Mouse (Mus musculus): ENCODE results near the gene Tldc2. TPM values are rescaled to one million over a fixed set of nuclear protein-coding genes. Genes with fewer than 3 reads are reported as not detected.

The Tldc2 gene
- polyA plus RNA-seq, 1 experiment from 2014 or later = not detected

DNA sequence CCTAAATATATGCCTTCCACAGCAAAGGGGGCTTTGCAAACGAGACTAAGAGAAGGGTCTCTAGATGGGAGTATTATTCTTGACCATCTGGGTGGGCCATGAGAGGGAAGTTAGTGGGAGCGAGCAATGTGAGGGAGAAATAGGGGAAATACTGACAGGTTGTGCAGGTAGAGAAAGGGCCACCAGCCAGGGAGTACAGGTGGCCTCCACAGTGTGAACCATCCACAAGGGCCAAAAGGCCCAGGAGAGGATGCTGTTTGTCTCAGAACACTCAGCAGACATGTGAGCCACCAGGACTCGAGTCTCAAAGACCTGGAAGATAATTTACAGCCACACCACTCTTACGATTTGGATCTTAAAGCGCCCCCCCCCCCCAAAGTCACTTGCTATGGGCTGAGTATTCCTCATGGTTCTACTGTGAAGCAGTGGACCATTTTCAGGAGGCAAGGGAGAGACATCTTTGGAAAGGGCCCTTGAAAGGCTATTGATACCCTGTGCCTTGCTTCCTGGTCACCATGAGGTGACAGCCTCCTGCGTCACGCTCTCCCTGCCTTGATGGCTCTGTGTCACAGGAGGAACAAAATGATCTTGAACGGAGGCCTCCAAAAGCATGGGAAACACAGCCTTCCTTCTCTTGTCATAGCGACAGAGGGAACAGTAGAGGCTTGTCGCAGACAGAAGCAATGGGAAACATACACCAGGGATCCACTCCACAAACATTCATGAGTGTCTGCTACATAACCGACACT is 26.1 kb upstream of the Tldc2 start:
- Histone ChIP-seq H3K36me3 (peaks cover 28% of the 10 kb centered on the region), H3K4me3 (no peak overlapping the region), H3K4me2 (no peak overlapping the region), H3K27me3 (replicated peaks) (no peaks in the 10 kb centered on the region), H3K9me3 (replicated peaks) (no peaks in the 10 kb centered on the region), H3K4me1 (replicated peaks) (peaks cover 59% of the 10 kb centered on the region), H3K9ac (no peak overlapping the region), H3K27ac (ENCODE audit: poor library complexity, severe bottlenecking) (no peak overlapping the region)
- no peak for ATAC-seq (ENCODE audit: insufficient number of reproducible peaks, low FRiP score)
- WGBS = 82% methylated on average over 11 of the region's 11 CpGs

DNA sequence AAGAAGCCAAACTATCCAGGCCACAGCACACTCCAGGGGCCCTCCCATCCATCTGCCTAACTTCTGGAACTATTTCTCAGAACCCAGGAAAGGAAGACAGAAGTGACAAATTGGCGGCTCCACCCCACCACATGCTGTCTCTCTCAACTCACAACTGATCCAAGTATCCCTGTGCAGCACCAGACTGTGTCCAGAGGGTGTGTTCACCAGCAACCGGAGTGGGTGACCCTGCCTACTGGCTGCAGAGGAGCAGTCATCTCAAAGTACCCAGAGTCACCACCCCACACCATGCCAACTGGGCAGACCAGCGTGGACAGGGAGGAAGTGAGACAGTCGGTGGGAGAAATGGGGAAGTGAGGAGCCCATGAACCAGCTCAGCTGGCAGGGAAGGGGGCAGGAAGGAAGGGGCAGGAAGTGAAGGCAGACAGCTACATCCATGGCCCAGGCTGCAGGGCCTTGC is 23.6 kb upstream of the Tldc2 start:
- Histone ChIP-seq H3K27ac (ENCODE audit: poor library complexity, severe bottlenecking) (no peak overlapping the region), H3K9ac (peak overlapping the region; percentile 44; the same call in 1 of the 2 replicates), H3K36me3 (peaks cover 17% of the 10 kb centered on the region), H3K4me1 (replicated peaks) (peaks cover 69% of the 10 kb centered on the region), H3K9me3 (replicated peaks) (no peaks in the 10 kb centered on the region), H3K27me3 (replicated peaks) (no peaks in the 10 kb centered on the region), H3K4me2 (no peak overlapping the region), H3K4me3 (no peak overlapping the region)
- no peak for ATAC-seq (ENCODE audit: insufficient number of reproducible peaks, low FRiP score)
- WGBS = 58% methylated on average over 4 of the region's 4 CpGs

DNA sequence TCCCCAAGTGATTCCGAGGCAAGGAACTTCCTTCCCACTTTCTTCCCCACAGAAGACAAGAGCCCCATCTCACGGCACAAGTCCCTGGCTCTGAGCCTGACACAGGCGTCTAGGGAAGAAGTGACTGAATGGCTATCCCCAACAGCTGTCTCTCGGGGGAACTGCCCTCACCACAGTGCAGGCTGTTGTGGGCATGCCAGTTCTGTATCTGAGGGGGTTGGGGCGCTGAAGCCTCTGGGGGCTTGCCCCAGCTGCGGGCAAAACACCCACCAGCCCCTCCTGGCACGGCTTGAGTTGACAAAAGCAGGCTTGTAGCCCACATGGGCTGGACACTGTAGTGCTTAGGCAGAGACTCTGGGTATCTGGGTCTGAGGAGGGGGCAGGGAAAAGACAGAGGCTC is 22.7 kb upstream of the Tldc2 start:
- no peak overlapping the region for H3K4me3 ChIP-seq
- no peaks in the 10 kb centered on the region for H3K9me3 ChIP-seq (replicated peaks)
- no peak for ATAC-seq (ENCODE audit: insufficient number of reproducible peaks, low FRiP score)
- H3K27me3 ChIP-seq (replicated peaks) = no peaks in the 10 kb centered on the region
- H3K4me1 ChIP-seq (replicated peaks) = peaks cover 68% of the 10 kb centered on the region
- 67% methylated on average over 7 of the region's 7 CpGs for WGBS
- peaks cover 15% of the 10 kb centered on the region for H3K36me3 ChIP-seq
- H3K9ac ChIP-seq = peak overlapping the region; percentile 23; the same call in 1 of the 2 replicates
- H3K27ac ChIP-seq (ENCODE audit: poor library complexity, severe bottlenecking) = no peak overlapping the region
- no peak overlapping the region for H3K4me2 ChIP-seq

DNA sequence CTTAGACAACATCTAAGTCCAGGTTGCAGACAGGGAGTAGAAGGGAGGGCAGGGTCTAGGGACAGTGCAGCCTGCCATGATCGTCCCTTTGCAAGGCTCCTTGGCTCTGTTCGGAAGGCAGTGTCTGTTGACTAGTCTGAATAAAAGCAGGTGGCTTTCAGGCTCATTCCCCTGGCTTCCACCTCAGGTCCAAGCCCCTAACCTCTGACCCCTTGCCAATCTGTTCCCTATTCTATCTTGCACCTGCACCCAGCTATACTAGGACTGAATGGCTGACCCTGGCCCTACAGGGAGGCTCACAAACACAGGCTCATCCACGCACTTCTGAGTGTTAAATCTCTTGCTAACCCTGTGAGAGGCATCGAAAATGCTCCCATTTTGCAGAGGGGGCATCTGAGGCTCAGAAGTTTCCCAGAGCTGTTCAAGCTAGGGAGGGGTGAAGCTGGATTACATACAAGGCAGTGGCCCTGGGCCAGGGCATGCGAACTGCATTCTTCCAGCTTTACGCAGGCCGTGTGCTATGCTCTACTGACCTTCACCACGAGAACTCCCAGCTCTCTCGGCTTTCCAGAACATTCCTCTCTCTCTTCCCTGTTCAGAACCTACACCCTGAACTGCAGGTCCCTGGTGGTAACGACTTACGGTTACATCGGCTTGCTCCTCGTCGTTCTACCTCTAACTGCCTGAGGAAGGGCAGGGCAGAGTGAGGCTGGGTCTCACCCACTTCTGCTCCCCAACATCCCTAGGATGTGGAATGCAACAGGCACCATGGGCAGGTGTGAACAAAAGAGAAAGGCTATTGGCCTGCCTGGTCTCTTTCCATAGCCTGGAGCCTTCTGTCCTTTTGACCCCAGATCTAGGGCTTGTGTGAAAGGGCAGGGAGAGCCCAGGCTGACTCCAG is 21.6 kb upstream of the Tldc2 start:
- peaks cover 4% of the 10 kb centered on the region for H3K36me3 ChIP-seq
- H3K4me3 ChIP-seq = no peak overlapping the region
- H3K9ac ChIP-seq = peak overlapping the region; percentile 23; the same call in 1 of the 2 replicates
- peak overlapping the region; percentile 14; the same call in 1 of the 2 replicates for H3K4me2 ChIP-seq
- 76% methylated on average over 14 of the region's 14 CpGs for WGBS
- no peaks in the 10 kb centered on the region for H3K9me3 ChIP-seq (replicated peaks)
- H3K27me3 ChIP-seq (replicated peaks) = no peaks in the 10 kb centered on the region
- H3K4me1 ChIP-seq (replicated peaks) = peaks cover 71% of the 10 kb centered on the region
- H3K27ac ChIP-seq (ENCODE audit: poor library complexity, severe bottlenecking) = peak overlapping the region; percentile 72
- no peak for ATAC-seq (ENCODE audit: insufficient number of reproducible peaks, low FRiP score)

DNA sequence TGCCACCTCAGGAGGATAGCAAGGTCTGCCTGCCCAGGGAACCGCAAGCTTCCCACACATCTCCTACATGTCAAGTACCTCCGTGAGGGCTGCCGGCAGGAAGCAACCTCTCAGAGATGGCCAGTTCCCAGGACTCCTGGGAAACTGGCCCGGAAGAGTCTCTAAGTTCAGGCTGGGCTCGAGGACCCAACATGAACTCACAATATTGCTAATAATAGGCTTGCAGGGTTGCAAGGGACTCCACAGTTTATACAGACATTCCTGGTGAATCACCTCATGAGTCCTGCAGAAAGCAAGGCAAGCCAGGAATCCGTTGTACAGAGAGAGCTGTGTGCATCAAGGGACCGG is 21.0 kb upstream of the Tldc2 start:
- Histone ChIP-seq H3K9me3 (replicated peaks) (no peaks in the 10 kb centered on the region), H3K36me3 (0 out of 2 replicates have a peak, but pooled peaks cover 3% of the 10 kb centered on the region), H3K4me3 (no peak overlapping the region), H3K4me1 (replicated peaks) (peaks cover 77% of the 10 kb centered on the region), H3K27me3 (replicated peaks) (no peaks in the 10 kb centered on the region), H3K27ac (ENCODE audit: poor library complexity, severe bottlenecking) (peak overlapping the region; percentile 72), H3K9ac (peak overlapping the region; percentile 2; the same call in 1 of the 2 replicates), H3K4me2 (peak overlapping the region; percentile 14; the same call in 1 of the 2 replicates)
- WGBS = 27% methylated on average over 7 of the region's 7 CpGs
- no peak for ATAC-seq (ENCODE audit: insufficient number of reproducible peaks, low FRiP score)

DNA sequence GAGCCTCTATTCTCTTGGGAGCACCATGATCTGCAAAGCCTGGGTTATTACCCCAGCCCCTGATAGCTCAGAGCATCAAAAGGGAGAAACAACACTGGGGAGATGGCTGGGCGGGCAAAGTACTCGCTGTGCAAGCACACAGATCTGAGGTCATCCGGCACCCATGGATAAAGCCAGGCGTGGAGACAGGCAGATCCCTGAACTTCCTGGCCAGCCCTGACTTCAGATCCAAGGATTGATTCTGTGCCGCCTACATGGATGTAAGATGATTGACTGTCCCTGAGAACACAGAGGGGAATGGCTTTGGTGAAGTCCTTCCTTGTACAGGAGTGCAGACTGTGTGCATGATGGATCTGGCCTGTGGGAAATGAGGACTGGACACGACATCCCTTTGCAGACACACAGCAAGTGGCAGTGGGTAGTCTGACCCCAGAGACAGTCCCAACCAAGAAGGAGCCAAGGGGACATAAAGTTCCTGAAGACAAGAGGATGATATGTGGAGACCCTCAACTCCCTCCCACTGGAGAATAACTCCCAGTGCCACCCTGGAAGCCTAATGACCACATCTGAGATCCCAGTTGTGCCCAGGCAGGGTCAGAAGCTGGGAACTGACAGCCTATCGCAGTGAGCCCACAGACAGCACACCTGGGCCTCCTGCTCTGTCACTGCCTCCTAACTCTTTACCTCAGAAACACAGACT is 20.0 kb upstream of the Tldc2 start:
- no peaks in the 10 kb centered on the region for H3K27me3 ChIP-seq (replicated peaks)
- no peaks in the 10 kb centered on the region for H3K36me3 ChIP-seq
- ATAC-seq (ENCODE audit: insufficient number of reproducible peaks, low FRiP score) = no peak
- H3K27ac ChIP-seq (ENCODE audit: poor library complexity, severe bottlenecking) = 0 out of 2 replicates have a peak overlapping the region, but pooled peaks have one; percentile 18
- H3K4me2 ChIP-seq = no peak overlapping the region
- no peak overlapping the region for H3K4me3 ChIP-seq
- peak overlapping the region; percentile 12; the same call in 1 of the 2 replicates for H3K9ac ChIP-seq
- H3K4me1 ChIP-seq (replicated peaks) = peaks cover 88% of the 10 kb centered on the region
- H3K9me3 ChIP-seq (replicated peaks) = no peaks in the 10 kb centered on the region
- WGBS = 70% methylated on average over 7 of the region's 7 CpGs

DNA sequence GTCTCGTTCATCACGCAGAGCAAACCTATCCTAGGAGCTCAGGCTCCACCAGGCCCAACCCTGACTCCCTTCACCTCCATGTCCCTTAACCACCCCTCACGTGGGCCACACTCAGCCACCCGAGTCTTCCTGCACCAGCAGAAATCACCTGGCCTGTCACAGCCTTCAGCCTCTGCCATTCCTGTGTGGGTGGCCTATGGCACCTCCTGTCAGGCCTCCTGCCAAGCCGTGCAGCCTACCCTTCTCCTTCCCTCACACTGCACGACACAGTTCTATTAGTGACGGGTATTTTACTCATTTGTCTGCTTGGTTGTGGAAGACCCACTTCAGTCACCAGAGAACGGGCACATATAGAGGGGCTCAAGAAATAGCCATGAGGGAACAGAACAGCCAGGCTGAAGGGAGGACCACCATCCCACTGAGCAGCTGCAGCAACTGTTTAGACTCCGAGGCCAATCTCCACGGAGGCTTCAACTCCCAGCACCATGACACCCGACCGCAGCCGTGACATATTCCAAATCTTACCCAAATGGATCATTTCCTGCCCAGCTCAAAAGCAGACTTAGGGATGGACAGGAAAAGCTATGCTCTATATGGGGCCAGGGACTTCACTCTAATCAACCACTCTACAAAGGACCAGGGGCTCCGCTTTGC is 18.0 kb upstream of the Tldc2 start:
- 0 out of 2 replicates have a peak, but pooled peaks cover 5% of the 10 kb centered on the region for H3K36me3 ChIP-seq
- peaks cover 95% of the 10 kb centered on the region for H3K4me1 ChIP-seq (replicated peaks)
- 72% methylated on average over 14 of the region's 14 CpGs for WGBS

DNA sequence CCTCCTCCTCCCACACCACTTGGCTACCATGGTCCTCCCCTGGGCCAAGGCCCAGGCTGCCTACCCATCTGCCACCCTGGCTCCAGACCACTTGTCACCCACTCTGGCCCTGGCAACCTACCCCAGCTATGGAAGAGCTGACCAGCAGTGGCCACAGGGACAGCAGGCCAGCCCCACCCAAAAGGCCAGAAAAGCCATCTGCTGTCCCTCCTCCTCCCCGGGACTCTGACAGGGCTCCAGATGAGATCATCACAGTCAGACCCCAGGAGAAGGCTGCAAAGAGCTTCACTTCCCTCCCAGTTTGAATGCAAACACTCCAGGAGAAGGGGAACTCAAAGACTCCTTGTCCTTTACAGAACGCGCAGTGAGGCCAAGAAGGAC is 17.5 kb upstream of the Tldc2 start:
- WGBS = 36% methylated on average over 3 of the region's 3 CpGs
- H3K9me3 ChIP-seq (replicated peaks) = no peaks in the 10 kb centered on the region
- no peak for ATAC-seq (ENCODE audit: insufficient number of reproducible peaks, low FRiP score)
- H3K9ac ChIP-seq = peak overlapping the region; percentile 69
- H3K27ac ChIP-seq (ENCODE audit: poor library complexity, severe bottlenecking) = peak overlapping the region; percentile 95
- 0 out of 2 replicates have a peak, but pooled peaks cover 5% of the 10 kb centered on the region for H3K36me3 ChIP-seq
- no peaks in the 10 kb centered on the region for H3K27me3 ChIP-seq (replicated peaks)
- peaks cover 95% of the 10 kb centered on the region for H3K4me1 ChIP-seq (replicated peaks)
- no peak overlapping the region for H3K4me3 ChIP-seq
- peak overlapping the region; percentile 49; the same call in 1 of the 2 replicates for H3K4me2 ChIP-seq

More for the DNA sequence above, 18.0 kb upstream of the Tldc2 start:
- Histone ChIP-seq H3K9ac (peak overlapping the region; percentile 69), H3K27ac (ENCODE audit: poor library complexity, severe bottlenecking) (peak overlapping the region; percentile 95), H3K4me3 (no peak overlapping the region), H3K9me3 (replicated peaks) (no peaks in the 10 kb centered on the region), H3K4me2 (peak overlapping the region; percentile 49; the same call in 1 of the 2 replicates), H3K27me3 (replicated peaks) (no peaks in the 10 kb centered on the region)
- no peak for ATAC-seq (ENCODE audit: insufficient number of reproducible peaks, low FRiP score)

DNA sequence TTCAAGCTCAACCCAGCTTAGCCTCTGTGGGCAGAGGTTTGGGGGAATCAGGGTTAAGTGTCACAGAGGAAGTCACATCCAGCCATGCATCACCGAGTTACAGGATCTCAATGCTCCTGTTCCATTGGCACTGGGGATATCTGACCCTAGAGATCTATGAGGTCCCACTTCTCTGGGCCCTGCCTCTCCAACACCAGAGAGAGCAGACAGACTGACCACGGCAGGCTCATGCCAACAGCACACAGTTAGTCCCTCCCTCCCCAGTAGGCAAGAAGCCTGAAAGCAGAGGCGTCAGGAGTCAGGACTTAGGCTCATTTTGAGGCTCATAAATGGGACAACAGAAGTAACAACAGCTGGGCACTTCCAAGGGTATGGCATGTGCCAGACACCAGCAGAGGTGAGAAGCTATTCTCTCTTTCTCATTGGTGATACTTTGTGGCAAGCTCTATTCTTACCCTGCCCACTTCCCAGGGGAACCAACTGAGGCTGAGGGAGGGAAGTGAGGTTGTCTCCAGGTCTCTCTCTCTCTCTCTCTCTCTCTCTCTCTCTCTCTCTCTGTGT is 17.0 kb upstream of the Tldc2 start:
- Histone ChIP-seq H3K27ac (ENCODE audit: poor library complexity, severe bottlenecking) (peak overlapping the region; percentile 95), H3K27me3 (replicated peaks) (no peaks in the 10 kb centered on the region), H3K4me3 (no peak overlapping the region), H3K9ac (peak overlapping the region; percentile 69), H3K4me1 (replicated peaks) (peaks cover 95% of the 10 kb centered on the region), H3K36me3 (0 out of 2 replicates have a peak, but pooled peaks cover 5% of the 10 kb centered on the region), H3K9me3 (replicated peaks) (no peaks in the 10 kb centered on the region), H3K4me2 (peak overlapping the region; percentile 49)
- ATAC-seq (ENCODE audit: insufficient number of reproducible peaks, low FRiP score) = no peak
- 30% methylated on average over 3 of the region's 3 CpGs for WGBS

DNA sequence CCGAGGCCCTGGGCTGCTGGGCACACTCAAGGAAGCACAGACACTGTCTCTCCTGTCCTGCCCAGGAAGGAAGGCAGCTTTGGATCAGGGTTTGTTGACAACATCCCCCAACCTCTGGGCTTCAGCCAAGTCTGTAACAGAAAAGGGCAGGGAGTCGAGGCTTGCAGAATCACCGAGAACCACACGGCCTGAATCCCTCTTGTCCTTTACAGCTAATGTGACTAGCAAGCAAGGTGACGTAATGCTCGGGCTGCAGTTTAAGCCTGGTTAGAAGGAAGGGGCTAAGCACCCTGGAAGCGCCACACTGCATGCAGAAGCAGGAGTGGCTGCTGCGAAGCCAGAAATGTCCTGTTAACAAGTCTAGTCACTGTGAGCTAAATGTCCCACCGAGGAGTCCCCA is 16.5 kb upstream of the Tldc2 start:
- H3K4me1 ChIP-seq (replicated peaks) = peaks cover 95% of the 10 kb centered on the region
- H3K4me2 ChIP-seq = peak overlapping the region; percentile 49
- H3K36me3 ChIP-seq = 0 out of 2 replicates have a peak, but pooled peaks cover 5% of the 10 kb centered on the region
- peak overlapping the region; percentile 95 for H3K27ac ChIP-seq (ENCODE audit: poor library complexity, severe bottlenecking)
- 19% methylated on average over 9 of the region's 9 CpGs for WGBS
- no peak overlapping the region for H3K4me3 ChIP-seq
- no peaks in the 10 kb centered on the region for H3K27me3 ChIP-seq (replicated peaks)
- H3K9ac ChIP-seq = peak overlapping the region; percentile 69
- ATAC-seq (ENCODE audit: insufficient number of reproducible peaks, low FRiP score) = no peak; the same call in 1 of the 2 replicates
- H3K9me3 ChIP-seq (replicated peaks) = no peaks in the 10 kb centered on the region
